Mouse (Mus musculus): ENCODE results near the gene Syt1.

DNA sequence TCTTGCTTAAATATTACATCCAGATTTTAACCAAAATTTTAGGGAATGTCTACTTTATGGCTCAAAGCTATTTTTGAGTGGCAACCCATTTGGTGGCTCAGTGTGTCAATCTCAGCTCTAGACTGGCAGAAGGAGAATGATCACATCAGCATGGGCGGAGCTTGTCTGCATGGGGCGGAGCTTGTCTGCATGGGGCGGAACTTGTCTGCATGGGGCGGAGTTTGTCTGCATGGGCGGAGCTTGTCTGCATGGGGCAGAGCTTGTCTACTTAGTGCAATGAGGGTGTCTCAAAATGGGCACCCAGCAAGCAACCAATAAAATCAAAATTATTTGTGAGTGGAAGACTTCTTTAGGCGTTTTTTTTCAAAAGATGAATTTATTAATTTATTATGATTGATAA lies 117.5 kb downstream of the Syt1 start:
- no peak for TF ChIP-seq POLR2A (IDR thresholded peaks at IDR 0.05; ENCODE audit: control insufficient read depth, low read depth, low read length)
- no peak for TF ChIP-seq CTCF (IDR thresholded peaks at IDR 0.05; ENCODE audit: control insufficient read depth, insufficient read depth, insufficient replicate concordance, low read depth, low read length)

All from testis, adult 2 months (tissue).